Mouse (Mus musculus) c-Kit-positive CD71-positive TER-119-negative erythroid progenitor cells, embryonic 14.5 days (primary cell): ENCODE data around the gene Rtn4r.

ENCODE experiments used
- DNase-seq: peaks from one replicate; pipeline ENCODE4 v3.0.0-alpha.2; 2013; ENCODE audit warnings: low read depth

Gene Rtn4r

GRCm38 (mm10) chr16:18156579-18157350 lies 29.3 kb downstream of the Rtn4r start:
- DNase-seq: no peak

- DNase-seq: no peak
Measured at GRCm38 (mm10) chr16:18159255-18159654, 31.8 kb downstream of the Rtn4r start.

GRCm38 (mm10) chr16:18159778-18160177 lies 32.3 kb downstream of the Rtn4r start:
- no peak for DNase-seq

GRCm38 (mm10) chr16:18160514-18160913 lies 33.1 kb downstream of the Rtn4r start:
- DNase-seq: no peak

- no peak for DNase-seq
Measured at GRCm38 (mm10) chr16:18161190-18161589, 33.7 kb downstream of the Rtn4r start.

GRCm38 (mm10) chr16:18164642-18165238 lies 37.3 kb downstream of the Rtn4r start:
- no peak for DNase-seq

GRCm38 (mm10) chr16:18166613-18167190 lies 39.3 kb downstream of the Rtn4r start:
- no peak for DNase-seq

GRCm38 (mm10) chr16:18169156-18169555 lies 41.7 kb downstream of the Rtn4r start:
- no peak for DNase-seq

- no peak for DNase-seq
Measured at GRCm38 (mm10) chr16:18169776-18170175, 42.3 kb downstream of the Rtn4r start.

GRCm38 (mm10) chr16:18172266-18172855 lies 44.9 kb downstream of the Rtn4r start:
- DNase-seq: peak; percentile 47

- no peak for DNase-seq
Measured at GRCm38 (mm10) chr16:18173231-18173630, 45.8 kb downstream of the Rtn4r start.

- DNase-seq: no peak
Measured at GRCm38 (mm10) chr16:18173788-18174187, 46.3 kb downstream of the Rtn4r start.

- DNase-seq: no peak
Measured at GRCm38 (mm10) chr16:18175817-18176541, 48.5 kb downstream of the Rtn4r start.

- no peak for DNase-seq
Measured at GRCm38 (mm10) chr16:18176758-18177157, 49.3 kb downstream of the Rtn4r start.

GRCm38 (mm10) chr16:18179591-18179990 lies 52.1 kb downstream of the Rtn4r start:
- DNase-seq: no peak

GRCm38 (mm10) chr16:18181398-18181797 lies 54.0 kb downstream of the Rtn4r start:
- no peak for DNase-seq

- DNase-seq: no peak
Measured at GRCm38 (mm10) chr16:18182766-18183165, 55.3 kb downstream of the Rtn4r start.

GRCm38 (mm10) chr16:18185715-18186449 lies 58.4 kb downstream of the Rtn4r start:
- DNase-seq: no peak

GRCm38 (mm10) chr16:18186798-18187197 lies 59.4 kb downstream of the Rtn4r start:
- no peak for DNase-seq

GRCm38 (mm10) chr16:18187221-18187620 lies 59.8 kb downstream of the Rtn4r start:
- DNase-seq: no peak

- DNase-seq: no peak
Measured at GRCm38 (mm10) chr16:18191006-18191405, 63.6 kb downstream of the Rtn4r start.
